Mouse (Mus musculus): ENCODE measurements at regions not wholly inside any gene's neighbourhood (a gene's known extent, or its start where the extent isn't known, plus 50 kb on each side); places are given as distances from the start of the nearest gene placed in this dataset.

DNA sequence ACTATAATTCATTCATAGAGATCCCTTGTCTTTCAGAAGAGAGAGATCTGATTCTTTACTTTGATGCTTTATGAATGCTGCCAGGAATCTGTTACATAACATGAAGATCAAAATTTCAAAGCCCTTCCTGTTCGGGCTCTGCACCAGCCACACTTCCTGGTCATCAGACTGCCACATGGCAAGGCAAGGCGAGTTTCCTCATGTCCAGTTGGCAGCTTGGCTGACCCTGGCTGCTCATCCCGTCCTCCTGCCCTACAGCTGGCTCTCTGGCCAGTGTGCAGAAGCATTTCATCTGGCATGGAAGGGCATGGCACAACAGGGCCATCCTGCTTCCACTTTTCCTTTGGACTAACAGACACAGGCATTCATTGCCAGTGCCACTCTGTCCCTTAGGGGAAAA lies 292.2 kb upstream of the Slc24a5 start:
- no peak for DNase-seq (ENCODE audit: low spot score in 2 of 2)

DNA sequence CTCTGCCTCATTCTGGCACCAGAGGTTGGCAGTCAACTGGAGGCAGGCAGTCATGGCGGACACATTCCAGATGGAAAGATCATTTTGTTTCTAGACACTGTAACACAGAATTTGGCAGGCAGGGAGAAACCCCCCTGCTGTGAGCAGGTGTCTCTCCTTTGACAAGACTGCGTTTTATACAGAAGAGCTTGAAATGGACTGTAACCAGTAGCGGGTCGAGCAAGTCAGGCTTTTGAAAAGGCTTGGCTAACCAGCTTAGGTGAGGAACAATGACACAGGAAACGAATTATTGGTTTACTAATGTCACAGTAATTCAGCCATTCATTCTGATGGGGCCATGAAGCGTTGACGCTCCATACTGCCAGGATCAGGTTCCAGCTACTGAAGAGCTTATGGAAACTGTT lies 275.3 kb upstream of the Slc24a5 start:
- no peak for DNase-seq (ENCODE audit: low spot score in 2 of 2)

DNA sequence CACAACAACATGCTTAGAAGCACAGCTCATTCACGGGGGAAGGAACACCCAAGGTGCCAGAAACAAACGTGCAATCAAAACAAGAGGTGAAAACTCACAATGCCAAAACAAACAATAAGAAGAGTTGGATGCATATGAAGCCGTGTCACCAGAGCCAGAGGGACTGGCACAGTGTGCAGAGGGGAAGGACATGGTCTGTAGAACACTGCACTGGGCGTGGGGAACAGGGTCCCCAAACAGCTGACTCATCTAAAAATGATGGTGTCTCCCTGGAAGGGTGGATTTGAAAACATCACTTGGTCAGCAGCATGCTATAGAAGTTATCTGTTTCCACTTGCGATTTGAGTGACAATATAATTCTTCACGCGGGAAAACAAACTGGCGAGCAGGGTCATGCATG lies 256.2 kb upstream of the Slc24a5 start:
- no peak for DNase-seq (ENCODE audit: low spot score in 2 of 2)

DNA sequence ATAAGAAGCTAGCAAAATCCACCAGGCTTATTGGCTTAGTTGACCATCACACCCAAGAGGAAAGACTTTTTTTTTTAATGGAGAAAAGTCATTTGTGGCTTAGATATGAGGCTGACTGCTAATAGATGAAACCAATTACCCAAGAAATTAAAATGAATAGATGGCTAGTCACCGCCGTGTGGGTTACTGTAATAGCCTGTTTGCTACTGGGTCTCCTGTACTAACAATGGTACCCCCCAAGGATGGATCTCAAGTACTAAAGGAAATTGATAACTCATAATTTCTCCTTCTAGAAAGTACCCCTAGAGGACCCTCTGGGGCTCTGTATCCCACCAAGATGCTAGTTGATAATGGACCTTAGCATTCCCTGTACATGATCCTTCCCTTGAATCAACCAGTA lies 251.1 kb upstream of the Slc24a5 start:
- DNase-seq (ENCODE audit: low spot score in 2 of 2), result no peak

DNA sequence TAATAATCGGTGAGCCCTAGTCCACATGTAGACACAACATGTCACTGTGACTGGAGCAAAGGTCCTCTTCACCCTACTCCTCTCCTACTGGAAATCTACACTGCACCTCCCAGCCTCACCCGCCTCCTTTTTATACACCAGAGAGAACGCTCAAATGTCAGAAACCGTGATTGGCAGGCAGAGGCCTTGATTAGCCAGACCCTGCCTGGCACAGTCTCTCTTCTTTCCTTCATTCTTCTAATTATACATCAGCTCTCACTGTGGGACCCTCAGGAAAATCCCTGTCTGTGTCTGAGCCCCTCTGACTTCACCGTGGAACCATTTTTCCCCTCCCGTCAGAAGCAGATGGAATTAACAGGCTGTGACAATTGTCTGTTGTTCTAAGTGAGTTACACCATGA lies 248.1 kb upstream of the Slc24a5 start:
- no peak for DNase-seq (ENCODE audit: low spot score in 2 of 2)

DNA sequence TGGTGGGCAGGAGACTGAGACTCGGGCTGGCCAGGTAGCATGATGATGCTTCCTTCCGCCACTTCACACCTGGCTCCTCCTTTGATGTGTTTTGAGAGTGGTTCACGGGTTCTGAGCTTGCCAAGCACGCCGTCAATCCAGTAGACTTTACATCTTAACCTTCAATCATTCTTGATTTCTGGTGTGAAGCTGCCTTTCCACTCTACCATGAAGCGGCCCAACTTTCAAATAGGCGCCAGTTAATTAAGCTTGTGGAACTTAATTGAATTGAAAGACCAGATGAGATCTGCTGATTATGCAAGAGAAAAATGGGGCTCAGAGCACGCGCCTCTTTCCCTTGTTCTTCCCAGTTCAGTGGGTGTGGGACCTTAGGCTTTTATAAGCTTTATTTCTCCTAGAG lies 247.1 kb upstream of the Slc24a5 start:
- no peak for DNase-seq (ENCODE audit: low spot score in 2 of 2)

DNA sequence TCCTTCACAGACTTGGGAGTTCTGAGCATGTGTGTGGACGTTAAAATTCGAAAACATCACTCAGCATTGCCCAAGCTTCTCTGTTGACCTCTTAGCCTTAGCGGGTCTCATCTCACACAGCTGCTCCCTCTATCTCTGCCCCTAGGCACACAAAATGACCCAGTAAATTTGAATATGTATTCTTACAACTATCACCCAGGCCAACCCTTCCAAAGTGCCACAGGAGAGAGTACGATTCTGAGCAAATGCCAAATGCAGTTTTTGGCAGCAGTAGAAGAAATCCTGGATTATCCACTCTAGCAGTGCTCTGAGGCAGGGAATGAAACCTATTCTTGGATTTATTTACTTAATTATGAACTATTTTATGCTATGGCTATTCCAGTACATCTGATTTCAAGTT lies 246.6 kb upstream of the Slc24a5 start:
- no peak for DNase-seq (ENCODE audit: low spot score in 2 of 2)

DNA sequence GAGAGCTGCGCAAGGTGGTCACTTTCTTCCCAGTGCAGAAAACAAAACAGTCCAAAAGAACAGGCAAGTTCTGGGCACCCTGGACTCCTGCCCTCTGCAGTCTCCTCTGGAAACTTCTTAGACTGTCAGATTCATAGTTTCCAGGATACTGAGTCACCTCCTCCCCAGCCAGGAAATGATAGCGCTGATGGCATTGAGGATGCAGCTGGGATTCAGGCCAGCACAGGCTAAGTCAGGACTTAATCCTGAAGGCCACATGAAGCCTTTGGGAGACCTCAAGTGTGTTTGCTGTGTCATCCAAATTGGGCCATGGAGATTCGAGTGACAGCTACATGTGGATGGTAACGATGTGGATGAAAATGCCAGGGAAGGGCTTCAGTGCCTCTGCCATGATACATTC lies 219.1 kb upstream of the Slc24a5 start:
- DNase-seq (ENCODE audit: low spot score in 2 of 2), result no peak

DNA sequence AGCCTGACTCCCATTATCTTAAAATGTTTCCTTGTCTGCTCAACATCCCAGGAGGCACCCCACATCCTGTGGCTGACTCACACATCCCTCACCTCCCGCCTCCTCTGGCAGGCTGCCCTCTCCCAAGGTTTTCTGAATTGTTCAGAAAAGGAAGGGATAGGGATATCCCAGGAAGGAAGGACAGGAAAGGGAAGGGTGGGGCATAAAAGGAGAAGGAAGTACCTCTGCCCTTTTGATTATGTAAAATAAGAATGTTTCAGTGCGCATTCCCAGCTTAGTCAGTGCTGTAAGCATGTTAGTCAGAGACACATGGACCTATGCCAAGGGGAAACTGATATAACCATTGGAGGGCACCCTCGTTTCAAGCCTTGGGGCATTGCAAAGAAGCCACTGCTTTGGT lies 209.4 kb upstream of the Slc24a5 start:
- DNase-seq (ENCODE audit: low spot score in 2 of 2), result no peak

DNA sequence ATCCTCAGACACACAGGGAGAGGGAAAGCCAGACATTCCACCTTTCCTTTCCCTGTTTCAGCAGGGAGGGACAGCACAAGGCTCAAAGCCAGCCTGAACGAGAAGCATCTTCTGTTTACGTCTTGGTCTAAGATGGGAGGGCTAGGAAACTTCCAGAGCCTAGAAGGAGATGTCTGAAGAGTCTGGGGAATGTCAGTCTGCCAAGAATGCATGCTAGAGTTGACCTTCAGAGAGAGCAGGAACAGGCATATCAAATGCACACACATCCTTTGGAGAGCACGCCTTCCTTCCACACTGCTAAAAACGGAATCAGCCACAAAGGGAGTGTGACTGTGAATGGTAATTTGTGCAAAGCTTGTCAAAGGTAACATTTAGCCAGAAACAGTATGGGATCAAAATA lies 179.7 kb upstream of the Slc24a5 start:
- DNase-seq (ENCODE audit: low spot score in 2 of 2), result no peak

DNA sequence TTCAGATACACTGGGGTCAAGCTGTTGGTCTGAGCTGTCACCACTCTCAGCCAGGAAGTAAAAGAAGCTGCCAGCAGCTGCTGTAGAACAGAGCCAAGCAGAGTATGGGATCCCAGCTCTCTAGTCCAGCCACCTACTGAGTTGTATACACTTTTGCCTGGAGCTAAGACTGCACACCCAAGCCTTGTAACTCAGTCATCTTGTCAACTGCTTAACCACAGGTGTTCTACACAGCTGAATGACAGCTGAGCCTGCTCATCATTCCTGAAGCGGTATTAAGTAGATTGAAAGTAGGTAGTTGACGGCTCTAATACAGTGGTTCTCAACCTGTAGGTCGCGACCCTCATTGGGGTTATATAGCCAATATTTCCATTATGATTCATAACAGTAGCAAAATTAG lies 172.9 kb upstream of the Slc24a5 start:
- DNase-seq (ENCODE audit: low spot score in 2 of 2), result no peak

DNA sequence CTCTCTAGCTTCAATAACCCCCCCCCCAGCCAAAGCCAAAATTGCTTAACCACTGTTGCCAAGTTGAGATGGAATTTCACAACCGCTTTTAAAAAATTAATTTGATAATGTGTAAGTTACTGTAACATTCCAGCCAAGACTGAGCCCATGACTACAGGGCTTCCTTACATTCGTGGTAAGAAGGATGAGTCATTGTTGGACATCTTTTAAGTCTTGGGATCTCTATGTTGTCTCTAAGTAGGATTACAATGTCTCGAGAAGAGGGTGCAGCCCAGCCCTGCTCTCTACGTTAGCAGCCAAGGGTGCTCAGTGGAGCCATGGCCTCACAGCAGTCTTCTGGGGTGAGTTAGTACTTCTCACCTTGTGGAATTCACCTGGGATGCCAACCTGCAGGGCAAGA lies 164.4 kb upstream of the Slc24a5 start:
- no peak for DNase-seq (ENCODE audit: low spot score in 2 of 2)

DNA sequence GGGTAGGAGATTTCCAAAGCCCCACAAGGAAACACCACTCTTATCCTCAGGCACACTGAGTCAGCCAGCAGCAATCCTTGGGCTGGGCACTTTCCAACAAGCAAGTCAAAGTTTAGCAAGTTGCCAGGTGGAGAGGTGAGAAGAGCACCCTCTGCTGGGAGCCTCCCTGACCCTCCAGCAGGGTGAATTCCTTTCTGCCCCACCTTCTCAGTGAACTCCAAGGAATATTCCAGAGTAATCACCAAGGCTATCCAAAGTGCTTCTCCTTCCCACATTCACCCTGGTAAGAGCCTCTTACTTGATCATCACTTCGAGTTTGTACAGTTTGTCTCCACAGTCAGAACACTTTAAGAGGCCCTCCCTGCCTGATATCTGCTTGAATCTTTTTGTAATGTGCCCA lies 162.8 kb upstream of the Slc24a5 start:
- DNase-seq (ENCODE audit: low spot score in 2 of 2), result no peak

DNA sequence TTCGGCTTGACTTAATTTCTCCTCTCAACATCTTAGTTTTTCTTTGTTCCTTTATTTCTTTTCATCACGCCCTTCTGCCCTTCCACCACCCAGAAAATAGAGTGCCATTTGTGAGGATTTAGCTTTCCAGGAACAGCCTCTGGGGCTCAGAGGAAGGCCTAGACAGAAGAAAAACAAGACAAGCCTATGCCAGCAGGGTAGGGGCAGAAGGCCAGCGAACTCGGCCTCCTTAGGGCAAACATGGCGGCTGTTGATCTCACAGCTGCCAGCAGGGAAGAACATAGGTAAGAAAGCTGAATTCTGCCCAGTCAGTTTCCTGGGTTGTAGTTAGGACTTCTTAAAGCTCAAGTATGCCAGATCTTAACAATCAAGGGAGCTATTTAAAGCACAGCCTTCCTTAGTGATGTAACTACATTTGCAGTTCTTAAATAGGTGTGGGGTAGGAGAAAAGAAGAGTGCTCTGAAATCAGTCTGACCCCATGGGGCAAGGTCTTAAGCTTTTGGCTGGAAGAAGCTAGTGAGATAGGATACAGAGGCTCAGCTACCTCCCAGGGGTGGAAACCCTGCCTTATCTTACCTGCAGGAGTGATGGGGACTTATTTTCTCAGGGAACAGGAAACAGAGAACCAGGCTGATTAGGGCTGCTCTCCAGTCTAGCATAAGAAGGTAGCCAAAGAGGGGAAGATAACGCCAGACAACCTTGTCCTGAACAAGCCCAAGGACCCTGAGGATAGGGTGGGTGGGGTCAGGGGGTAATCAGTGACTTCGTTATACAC lies 148.8 kb upstream of the Slc24a5 start:
- DNase-seq (ENCODE audit: low spot score in 2 of 2), result no peak

DNA sequence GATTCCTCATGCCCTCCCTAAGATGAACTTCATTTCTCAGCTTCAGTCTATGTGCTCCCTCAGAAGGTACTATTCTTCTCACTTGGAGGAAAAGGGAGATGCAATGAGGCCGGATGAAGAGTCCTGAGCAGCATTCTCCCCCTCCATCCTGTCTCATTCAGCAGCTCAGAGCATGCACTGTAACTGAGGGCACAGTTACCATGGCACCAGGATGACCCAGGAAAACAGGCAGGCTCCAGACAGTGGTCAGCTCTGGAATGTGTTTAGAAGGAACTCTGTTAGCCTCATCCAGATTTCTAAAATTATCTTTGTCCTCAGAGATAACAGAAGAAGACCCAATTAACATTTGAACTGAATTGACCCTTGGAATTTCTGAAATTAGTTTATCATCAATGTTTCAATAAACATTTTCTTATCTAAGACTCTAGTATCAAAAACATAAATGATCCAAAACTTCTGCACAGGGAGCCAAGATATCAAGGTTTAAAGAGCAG lies 148.1 kb upstream of the Slc24a5 start:
- no peak for DNase-seq (ENCODE audit: low spot score in 2 of 2)

DNA sequence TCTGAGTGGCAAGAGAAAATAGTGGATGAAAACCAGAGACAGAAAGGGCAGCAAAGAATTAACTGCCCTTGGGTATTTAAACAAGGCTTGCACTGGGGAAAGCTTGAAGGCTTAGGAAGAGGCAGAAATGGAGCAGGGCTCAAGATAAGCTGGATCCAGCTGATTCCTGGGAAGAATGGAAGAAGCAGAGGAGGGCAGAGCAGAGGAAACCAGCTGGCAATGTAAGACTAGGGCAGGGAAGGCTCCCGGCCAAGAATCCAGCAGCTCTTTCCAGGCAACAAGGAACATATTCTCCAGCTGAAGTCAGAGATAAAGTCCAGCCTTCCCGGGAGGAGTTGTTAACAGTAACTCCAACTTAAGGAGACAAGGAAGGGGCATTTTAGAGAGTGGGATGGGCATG lies 147.7 kb upstream of the Slc24a5 start:
- DNase-seq (ENCODE audit: low spot score in 2 of 2), result no peak

DNA sequence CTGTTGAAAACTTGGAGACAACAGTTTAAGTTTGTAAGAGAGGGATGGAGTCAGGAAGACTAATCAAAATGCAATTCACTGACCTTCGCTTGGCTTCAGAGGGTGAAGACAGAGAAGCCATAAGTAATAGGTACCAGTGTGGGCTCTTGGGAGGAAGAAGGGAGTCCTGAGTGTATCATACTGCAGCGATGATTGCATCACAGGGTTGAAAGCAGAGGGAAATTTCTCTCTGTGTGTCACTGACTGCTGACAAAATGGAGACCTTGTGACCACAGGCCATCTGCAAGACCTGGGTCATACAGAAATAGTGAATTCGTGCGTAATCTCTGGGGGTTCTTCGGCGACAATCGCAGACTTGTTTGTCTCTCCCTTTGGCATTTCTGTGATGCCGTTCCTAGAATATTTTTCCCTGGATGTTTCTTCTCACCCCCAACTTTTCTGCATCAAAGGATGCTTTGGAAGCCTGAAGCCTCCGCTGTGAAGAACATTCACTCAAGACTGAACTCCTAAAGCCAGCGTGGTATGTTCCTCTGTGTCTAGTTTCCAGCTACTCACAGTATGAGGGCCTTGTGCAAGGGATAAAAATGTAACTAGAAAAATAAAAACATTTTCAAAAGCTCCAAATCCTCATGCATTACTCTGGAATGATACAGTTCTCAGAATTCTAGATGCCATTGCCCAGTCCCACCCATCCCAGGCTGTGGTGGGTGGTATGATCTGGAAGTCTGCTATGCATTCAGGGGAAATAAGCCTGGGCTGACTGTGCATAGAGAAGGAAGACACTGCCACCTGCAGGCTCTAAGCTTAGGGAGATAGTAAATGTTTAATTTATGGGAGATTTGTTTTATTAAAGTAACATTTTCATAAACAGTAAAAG lies 139.8 kb upstream of the Slc24a5 start:
- DNase-seq (ENCODE audit: low spot score in 2 of 2), result no peak

DNA sequence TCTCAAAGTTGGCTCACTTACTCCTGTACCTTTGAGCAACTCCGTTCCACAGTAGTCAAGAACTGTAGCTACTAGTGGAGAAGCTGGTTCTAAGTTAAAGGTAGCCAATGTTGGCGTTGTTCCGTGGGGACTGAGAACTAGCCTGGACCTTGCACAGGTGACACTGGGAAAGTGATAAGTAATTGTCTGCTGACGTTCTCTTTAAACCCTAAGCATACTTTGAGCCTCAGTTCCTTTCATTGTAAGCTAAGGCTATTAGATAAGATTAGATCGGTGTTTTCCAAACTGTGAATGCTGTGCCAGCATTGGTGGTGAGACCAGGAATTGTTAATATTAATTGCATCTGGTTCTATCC lies 139.2 kb upstream of the Slc24a5 start:
- DNase-seq (ENCODE audit: low spot score in 2 of 2), result no peak

DNA sequence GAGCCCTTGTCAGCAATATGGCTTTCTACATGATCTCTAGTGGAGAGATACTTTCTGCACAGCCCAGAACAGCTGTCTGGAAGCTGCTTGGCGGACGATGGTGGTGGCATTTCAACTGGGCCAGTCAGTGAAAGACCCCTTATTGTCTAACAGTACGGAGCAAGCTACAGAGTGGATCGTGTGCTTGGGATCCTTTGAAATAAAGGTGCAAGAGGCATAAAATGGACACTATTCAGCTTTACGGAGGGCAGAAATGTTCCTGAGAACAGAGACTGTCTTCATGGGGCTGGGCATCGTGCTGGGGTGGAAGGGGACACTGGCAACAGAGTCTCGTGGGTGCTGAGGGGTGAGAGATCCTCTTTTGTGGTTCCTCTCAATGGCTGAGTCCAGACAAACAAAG lies 137.2 kb upstream of the Slc24a5 start:
- no peak for DNase-seq (ENCODE audit: low spot score in 2 of 2)

DNA sequence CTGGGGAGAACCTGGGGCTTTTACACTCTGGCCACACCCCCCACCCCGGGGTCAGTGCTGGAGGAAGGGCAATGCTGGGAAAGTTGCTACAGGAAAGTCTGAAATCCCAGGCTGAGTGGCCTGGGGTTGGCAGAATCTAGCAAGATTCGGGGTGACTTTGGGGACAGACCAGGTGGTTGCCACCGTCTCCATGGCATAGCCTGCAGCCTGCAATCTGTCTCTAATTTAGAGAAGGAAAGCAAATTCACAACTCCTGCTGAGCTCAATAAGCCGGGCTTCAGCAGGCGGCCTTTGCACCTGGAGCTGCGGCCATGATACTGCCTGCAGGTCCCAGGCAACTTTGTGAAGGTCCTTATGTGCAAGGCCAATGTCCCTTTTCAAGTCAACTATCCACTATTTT lies 135.4 kb upstream of the Slc24a5 start:
- no peak for DNase-seq (ENCODE audit: low spot score in 2 of 2)

DNA sequence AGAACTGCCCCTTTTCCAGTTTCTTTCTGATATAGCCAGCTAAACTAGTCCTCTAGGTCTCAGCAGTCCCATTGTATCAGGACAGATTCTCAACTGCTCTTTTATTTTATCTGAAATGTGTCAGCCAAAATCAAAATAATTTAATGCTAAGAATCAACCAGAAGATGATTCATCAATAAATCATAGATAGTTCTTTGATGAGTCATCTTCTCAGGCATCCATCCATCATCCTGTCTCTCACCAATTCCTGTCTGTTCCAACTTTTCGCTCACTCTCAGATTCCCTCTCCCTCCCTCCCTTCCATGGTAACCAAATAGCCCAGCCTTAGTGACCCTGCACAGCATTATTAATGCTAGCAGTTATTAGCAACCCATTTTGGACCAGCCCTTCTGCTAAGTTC lies 134.0 kb upstream of the Slc24a5 start:
- no peak for DNase-seq (ENCODE audit: low spot score in 2 of 2)

DNA sequence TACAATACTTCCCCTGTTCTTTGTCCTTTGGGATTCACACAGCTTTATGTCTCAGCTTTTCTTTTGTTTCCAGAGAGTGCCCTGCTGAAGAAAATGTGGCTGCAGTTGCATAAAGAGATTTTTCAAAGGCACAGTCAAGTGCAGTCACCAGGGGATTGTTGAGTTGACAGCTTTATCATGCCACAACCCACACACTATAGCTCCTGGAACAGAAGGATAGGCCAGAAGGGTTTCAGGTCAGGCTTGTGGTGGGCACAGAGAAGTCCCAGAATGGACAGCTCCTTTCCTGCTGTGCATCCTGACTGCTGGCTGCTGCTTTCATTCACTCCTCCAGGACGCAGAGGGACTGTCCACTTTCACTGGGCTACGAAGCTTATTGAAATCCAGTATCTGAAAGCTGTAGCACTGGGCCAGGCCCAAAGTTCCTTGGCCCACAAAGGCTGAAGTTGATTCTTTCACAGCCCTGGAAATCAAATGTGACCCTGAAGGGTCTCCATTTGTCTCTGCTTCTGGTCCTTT lies 119.6 kb upstream of the Slc24a5 start:
- no peak for DNase-seq (ENCODE audit: low spot score in 2 of 2)

DNA sequence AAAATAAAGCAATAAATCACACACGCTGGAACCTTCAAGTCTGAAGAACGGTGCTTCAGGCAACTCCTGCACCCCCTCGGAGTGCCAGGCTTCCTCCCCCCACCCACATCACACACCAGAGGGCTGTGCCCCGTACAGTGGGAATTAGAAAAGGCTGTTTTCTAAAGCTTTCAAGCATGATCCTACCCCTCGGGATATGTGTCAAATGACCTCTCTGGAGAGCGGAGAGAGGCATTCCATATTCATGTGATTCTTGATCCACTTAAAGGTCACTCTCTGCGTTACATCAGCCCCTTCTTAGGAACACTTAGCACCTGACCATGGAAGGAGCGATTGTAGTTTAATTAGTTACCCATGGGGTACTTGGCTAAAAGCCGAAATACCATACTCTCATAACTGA lies 119.1 kb upstream of the Slc24a5 start:
- DNase-seq (ENCODE audit: low spot score in 2 of 2), result no peak
